Mouse (Mus musculus) erythroblast, embryonic 14.5 days (primary cell): ENCODE measurements around the gene Klhl21.

Experiments
- GATA1 ChIP-seq: IDR thresholded peaks from 2 replicates; pipeline ENCODE4 v1.6.1; 2012; ENCODE audit warnings: low read length, inconsistent platforms, mixed read lengths
- TAL1 ChIP-seq: IDR thresholded peaks from 3 replicates; pipeline ENCODE4 v1.6.1; 2012; ENCODE audit warnings: low read length, inconsistent platforms, mixed read lengths

GRCm38 (mm10) chr4:151986650-151987049, 22.0 kb upstream of the Klhl21 start:
- TF ChIP-seq TAL1 (no peak), GATA1 (no peak)
